Mouse (Mus musculus) granulocyte monocyte progenitor cell, adult 5-6 weeks (primary cell): ENCODE results near the gene Soga1. TPM values are rescaled to one million over a fixed set of nuclear protein-coding genes. Genes with fewer than 3 reads are reported as not detected.
A peak's percentile ranks its signal among the peaks of the same experiment; 100 is the strongest.

ENCODE experiments used
- ATAC-seq: replicated peaks from 2 replicates; pipeline ENCODE4 v1.8.0; 2016; ENCODE audit warnings: mild to moderate bottlenecking, moderate TSS enrichment, inconsistent platforms; ENCODE audit not compliant: poor library complexity, severe bottlenecking
- total RNA-seq, 2 experiments: library from RNA; stranded (forward) in 1 of 2; stranded (reverse) in 1 of 2; fragments of 200-712, 200-1000 nt in 1 of 2; fragments of >200 nt in 1 of 2; fragmentation: Nextera tagmentation in 1 of 2; gene quantifications; 2 replicates each; pipeline ENCODE4 v1.2.3; 2014 to 2017

Soga1 gene
- total RNA-seq, 2 experiments from 2014 or later, result 2.5 to 4.4 TPM

DNA sequence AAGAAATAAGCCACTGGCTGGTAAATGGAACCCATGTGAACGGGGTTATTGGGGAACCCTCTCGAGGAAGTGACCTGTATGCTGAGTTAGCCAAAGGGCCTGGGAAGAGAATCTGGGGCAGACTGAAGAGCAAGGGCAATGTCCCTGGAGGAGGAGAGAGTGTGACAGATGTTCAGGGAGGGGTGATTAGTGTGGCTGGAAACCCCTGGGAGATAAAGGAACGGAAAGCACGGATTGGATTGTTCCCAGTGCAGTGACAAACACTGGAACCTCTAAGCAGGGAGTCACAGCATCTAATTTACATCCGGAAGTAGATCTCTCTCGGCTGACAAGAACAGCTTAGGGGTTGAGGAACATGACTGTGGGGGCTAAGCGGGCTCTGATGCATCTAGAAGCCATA lies 2.9 kb upstream of the Soga1 start:
- ATAC-seq, result no peak

GRCm38 (mm10) chr2:157081331-157081730 lies 2.3 kb upstream of the Soga1 start:
- no peak for ATAC-seq

- no peak for ATAC-seq
Measured at GRCm38 (mm10) chr2:157079701-157080180, 687 bp upstream of the Soga1 start.

- no peak for ATAC-seq
Measured at GRCm38 (mm10) chr2:157078059-157078792, 828 bp downstream of the Soga1 start.

GRCm38 (mm10) chr2:157077641-157078058 lies 1.4 kb downstream of the Soga1 start:
- peak; percentile 65 for ATAC-seq

GRCm38 (mm10) chr2:157077160-157077559 lies 1.9 kb downstream of the Soga1 start:
- ATAC-seq, result no peak; the same call in 1 of the 2 replicates

- no peak for ATAC-seq
Measured at GRCm38 (mm10) chr2:157076585-157076984, 2.5 kb downstream of the Soga1 start.

DNA sequence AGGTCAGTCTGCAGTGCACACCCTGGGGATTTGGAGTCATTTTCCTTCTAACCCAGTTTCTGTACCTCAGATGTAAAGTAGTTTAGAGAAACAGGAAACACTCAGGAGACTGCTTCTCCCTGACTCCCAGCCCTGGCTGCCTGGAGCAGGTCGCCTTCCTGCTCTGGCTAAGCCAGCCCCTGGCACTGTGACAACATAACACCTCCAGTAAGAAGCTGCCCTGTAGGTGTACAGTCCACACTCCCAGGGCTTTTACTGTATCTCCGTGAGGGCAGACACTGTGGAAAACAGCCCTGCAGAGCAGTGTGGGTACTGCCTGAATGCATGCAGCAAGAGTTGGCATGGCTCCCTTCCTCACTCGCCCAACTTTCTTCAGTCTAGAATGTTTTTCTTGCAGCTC lies 3.4 kb downstream of the Soga1 start:
- ATAC-seq, result no peak

- ATAC-seq, result no peak
Measured at GRCm38 (mm10) chr2:157075226-157075625, 3.8 kb downstream of the Soga1 start.

DNA sequence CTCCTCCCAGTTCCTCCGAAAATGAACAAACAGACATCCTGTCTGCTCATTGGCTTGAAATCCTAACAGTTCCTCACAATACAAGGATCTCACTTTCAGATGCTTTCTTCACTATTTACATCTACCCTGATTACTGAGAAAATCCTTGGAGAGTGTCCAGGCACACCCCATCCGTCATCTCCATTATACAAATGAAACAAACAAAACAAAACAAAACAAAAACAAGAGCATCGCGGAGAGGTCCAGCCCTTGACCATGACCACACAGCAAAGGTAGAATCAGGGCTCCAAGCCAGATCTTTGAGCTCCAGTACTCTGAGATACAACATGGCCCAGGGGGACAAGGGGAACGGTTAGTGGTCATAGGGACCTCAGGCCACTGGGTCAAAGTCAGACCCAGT lies 4.3 kb downstream of the Soga1 start:
- ATAC-seq, result no peak

DNA sequence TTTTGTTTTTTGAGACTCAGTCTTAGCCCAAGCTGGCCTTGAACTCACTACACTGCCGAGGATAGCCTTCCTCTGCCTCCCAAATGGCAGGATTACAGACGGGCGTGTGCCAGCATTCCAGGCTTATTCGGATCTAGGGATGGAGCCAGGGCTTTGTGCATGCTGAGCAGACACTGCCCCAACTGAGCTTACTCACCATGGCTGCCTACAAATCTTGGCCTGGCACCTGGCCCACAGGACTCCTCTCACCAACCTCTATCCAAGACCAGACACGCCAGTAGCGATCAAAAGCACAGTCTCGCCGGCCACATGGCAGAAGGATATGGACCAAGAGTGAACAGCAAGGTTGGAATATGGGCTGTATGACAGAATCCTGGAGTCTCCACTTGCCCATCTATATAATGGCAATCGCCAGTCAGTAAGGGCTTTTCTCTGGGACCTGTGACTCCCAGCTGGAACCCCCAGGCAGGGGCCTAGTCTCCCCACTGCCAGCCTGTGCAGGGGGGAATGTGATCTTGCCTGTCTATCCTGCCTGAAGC lies 4.8 kb downstream of the Soga1 start:
- ATAC-seq, result no peak

- ATAC-seq, result no peak
Measured at GRCm38 (mm10) chr2:157073378-157074052, 5.5 kb downstream of the Soga1 start.

DNA sequence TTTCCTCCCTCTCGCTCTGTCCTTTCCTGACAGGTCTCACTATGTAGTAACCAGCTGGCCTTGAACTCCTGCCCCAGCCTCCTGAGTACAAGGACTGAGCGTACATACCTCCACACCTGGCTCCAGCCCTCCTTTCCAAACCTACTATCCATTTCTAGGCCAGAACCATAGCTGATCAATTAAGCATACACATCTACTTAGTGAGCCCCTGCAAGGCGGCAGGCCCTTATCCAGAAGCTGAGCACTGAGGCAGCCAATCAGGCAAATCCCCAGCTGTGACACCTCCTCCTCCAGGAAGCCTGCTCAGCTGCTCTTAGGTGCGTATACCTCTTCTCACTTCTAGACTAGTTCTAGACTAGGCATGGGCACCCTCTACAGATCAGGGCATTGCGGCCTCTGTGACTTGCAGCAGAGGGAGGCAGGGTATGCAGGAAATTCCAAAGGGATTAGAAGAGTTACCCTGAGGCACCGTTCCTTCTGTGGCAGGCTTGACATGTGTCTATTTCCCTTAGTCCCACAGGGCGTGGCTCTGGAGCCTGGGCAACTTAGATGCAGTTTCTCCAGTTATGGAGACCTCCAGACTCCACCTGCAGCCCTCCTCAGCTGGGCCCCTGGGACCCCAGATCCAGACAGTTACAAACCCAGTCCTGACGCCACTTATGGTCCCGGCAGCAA lies 6.6 kb downstream of the Soga1 start:
- no peak for ATAC-seq

DNA sequence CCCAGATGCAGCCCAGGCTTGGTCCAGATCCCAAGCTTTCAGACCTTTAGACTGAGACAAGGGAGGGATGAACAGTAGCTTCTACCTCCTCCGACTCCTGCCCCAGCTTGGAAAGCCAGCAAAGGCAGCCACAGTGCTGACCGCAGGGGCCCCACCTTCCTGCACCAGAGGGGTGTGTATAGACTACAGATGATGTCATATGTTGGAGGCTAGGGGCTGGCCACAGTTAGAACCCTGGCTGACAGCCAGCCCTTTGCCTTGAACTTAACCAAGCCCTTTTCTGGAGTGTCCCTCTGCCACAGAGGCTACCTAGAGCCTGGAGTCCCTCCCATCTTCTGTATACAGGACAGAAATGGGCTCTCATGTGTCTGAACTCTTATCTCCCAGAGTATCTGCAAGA lies 7.5 kb downstream of the Soga1 start:
- peak; percentile 81 for ATAC-seq

GRCm38 (mm10) chr2:157070365-157070764 lies 8.7 kb downstream of the Soga1 start:
- ATAC-seq, result peak; percentile 52

GRCm38 (mm10) chr2:157069755-157070315 lies 9.2 kb downstream of the Soga1 start:
- ATAC-seq, result no peak

- ATAC-seq, result peak; percentile 39
Measured at GRCm38 (mm10) chr2:157069355-157069735, 9.7 kb downstream of the Soga1 start.

DNA sequence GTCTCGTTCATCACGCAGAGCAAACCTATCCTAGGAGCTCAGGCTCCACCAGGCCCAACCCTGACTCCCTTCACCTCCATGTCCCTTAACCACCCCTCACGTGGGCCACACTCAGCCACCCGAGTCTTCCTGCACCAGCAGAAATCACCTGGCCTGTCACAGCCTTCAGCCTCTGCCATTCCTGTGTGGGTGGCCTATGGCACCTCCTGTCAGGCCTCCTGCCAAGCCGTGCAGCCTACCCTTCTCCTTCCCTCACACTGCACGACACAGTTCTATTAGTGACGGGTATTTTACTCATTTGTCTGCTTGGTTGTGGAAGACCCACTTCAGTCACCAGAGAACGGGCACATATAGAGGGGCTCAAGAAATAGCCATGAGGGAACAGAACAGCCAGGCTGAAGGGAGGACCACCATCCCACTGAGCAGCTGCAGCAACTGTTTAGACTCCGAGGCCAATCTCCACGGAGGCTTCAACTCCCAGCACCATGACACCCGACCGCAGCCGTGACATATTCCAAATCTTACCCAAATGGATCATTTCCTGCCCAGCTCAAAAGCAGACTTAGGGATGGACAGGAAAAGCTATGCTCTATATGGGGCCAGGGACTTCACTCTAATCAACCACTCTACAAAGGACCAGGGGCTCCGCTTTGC lies 10.2 kb downstream of the Soga1 start:
- no peak for ATAC-seq

DNA sequence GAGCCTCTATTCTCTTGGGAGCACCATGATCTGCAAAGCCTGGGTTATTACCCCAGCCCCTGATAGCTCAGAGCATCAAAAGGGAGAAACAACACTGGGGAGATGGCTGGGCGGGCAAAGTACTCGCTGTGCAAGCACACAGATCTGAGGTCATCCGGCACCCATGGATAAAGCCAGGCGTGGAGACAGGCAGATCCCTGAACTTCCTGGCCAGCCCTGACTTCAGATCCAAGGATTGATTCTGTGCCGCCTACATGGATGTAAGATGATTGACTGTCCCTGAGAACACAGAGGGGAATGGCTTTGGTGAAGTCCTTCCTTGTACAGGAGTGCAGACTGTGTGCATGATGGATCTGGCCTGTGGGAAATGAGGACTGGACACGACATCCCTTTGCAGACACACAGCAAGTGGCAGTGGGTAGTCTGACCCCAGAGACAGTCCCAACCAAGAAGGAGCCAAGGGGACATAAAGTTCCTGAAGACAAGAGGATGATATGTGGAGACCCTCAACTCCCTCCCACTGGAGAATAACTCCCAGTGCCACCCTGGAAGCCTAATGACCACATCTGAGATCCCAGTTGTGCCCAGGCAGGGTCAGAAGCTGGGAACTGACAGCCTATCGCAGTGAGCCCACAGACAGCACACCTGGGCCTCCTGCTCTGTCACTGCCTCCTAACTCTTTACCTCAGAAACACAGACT lies 12.2 kb downstream of the Soga1 start:
- ATAC-seq, result no peak

- ATAC-seq, result no peak
Measured at GRCm38 (mm10) chr2:157065879-157066226, 13.2 kb downstream of the Soga1 start.
